Mouse (Mus musculus) frontal cortex, postnatal 10 days (tissue): ENCODE measurements around the gene Ogfr.

Experiments used
- DNase-seq, 2 experiments: peaks; one replicate each; pipeline ENCODE4 v3.0.0; 2022; ENCODE audit warnings: low spot score in 2 of 2, mixed read lengths in 1 of 2

The Ogfr gene

DNA sequence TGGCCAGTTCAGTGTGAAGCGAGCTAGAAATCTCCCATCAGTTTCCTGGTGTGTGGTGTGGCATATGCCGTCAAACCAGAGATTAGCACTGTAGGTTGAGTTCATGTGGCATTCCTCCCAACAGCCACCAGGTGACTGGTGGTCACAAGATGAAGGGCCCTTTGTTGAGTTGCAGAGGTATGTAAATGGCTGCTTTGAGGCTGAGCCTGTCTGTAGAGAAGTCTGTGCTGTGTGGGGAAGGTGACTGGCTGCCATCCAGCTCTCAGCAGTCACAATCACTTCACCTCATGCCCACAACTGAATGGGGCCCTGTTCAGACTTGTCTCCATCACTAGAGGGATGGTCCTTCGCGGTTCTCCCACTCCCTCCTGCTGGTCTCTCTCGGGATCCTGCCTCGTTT, 15.7 kb downstream of the Ogfr start:
- DNase-seq, result no peak

DNA sequence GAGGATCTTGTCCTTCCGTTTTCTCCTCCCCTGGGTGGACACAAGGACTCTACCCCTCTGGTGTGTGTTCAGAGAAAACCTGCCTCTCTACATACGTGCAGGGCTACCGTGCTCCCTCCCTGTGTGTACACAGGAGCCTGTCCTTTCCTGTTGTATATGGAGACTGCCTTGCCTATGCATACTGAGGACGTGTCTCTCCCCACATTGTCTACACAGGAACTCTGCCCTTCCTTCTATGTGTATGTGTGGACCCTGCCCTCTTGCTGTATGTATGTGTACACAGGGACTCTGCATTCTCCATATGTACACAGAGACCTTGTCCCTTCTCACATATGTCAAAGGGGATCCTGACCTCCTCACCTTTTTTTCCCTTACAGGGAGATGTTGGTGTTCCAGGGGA, 21.2 kb downstream of the Ogfr start:
- DNase-seq, result no peak

DNA sequence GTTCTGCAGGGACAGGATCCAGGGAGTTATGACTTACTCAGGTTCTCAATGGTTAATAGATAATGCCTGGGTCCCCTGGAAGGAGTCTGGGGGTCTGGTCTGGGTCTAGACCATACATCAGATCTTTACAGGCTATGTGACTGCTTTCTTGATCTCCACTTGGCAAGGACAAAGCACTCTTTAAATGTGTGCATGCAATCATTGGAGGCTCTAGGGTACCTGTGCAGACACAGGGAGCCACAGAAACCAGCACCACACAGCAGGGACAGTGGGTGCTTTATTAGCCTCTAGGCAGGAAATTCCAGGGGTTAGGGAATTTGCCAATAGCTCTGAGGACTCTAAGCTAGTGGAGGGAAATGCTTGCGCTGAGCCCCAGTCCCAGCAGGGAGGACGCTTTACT, 22.8 kb downstream of the Ogfr start:
- DNase-seq, result no peak

DNA sequence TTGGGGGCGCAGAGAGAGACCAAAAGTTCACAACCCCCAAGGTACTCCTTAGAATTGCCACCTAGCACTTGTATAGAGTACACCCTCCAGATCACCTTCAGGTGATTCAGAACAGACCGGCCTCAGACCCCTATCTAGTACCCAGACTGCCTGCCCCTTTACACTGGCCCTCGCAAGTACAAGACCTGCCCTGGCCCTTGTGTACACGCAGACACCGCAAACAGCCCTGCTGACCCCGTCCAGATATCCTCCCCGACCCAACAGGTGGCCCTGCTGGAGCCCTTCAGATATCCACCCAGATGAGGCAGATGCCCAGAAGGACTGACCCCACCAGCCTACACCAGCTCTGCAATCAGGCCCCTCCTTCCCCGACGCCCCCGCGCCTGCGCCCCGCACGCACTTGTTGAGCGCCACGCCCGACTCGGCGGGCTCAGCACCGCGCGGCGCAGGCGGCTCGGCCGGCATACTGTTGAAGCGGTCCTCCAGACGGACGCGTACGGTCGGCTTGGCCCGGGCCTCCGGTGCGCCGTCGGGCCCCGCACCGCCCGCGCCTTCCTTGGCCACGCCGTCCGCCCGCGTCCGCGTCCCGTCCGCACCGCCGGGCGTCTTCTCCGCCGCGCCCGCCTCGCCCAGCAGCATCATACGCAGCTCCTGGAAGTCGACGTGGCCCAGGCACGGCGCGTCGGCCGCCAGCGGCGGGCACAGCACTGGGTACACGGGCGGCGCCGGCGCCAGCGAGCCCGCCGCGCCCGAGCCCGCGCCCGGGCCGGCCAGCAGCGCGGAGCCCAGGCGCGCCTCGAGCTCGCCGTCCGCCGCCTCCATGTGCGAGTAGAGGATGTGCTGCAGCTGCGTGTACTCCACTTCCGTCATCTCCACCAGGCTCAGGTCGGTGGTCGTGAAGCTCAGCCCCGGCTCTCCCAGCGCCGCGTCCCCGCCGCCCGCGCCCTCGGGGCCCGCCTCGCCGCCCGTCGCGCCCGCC, 52.8 kb downstream of the Ogfr start:
- DNase-seq, result no peak

DNA sequence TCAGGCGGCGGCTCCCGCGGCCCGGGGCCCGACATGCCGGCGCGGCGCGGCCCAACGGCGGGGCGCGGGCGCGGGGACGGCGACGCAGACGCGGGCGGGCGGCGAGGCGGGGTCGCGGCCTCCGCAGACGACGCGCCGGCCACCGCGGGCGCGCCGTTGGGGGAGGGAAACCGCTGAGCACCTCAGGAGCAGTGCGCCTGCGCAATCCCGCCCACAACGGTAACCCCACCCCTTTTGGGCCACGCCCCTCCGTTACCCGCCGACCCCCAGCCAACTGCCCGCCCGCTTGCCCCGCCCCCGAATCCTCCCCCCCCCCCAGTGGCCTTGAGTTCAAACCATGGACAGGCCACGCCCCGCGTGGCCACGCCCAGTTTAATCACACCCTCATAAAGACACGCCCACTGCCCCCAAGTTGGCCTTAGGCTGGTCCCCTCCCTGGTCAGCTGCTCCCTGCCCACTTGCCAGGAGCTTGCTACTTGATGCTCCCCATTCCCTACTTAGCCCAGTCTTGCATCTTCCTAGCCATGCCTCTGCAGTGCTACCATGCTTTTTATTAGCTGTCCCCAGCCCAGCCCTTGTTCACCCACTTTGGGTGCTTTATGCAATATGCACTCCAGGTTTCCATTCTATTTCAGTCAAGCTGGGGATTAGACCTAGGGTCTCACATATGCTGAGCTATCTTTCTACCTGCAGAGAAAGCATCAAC, 53.7 kb downstream of the Ogfr start, which contains the start of gene Tcfl5:
Tcfl5 (minus strand) TSS at position 154 of the 706 bp plus-strand sequence.
- DNase-seq, result no peak

DNA sequence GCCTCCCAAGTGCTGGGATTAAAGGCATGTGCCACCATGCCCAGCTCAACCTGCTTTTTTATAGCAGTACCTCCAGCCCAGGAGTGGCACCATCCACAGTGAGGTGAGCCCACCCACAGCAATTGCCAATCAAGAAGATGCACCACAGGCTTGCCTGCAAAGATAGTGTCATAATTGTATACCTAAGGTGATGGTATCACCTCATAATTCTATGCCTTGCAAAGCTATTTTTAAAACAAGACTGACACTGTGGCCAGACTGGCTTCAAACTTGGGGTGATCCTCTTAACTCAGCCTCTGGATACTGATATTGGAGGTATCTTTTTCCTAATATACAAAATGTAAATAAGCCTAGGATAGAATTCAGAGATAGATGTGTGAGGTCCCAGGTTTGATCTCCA, 54.6 kb downstream of the Ogfr start:
- DNase-seq, result no peak
